Mouse (Mus musculus): ENCODE data around the gene Ssu2. TPM values are rescaled to one million over a fixed set of nuclear protein-coding genes. Genes with fewer than 3 reads are reported as not detected.

The Ssu2 gene
- total and polyA plus RNA-seq, 3 experiments, result 1.2 to 5.5 (median 1.4) TPM

DNA sequence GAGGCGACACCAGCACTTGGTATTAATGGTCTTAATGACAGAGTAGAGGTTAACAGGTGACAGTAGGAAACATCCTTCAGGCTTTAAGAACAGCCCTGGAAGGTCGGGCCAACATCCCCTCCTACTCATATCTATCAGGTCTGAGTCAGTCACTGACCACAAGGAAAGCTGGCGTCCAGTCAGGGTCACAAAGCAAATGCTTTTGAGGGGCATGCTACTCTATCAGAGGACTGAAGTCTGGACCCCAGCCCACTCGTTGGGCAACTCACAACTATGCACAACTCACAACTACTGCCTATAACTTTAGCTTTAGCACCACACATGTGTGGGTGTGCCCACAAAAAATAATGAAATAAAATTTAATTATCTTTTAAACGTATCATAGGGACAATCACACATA, 16.3 kb upstream of the Ssu2 start:
- H3K4me3 ChIP-seq, result no peak overlapping the region
- TF ChIP-seq POLR2A (IDR thresholded peaks at IDR 0.05; ENCODE audit: insufficient read depth, low read depth, low read length) (no peak), CTCF (IDR thresholded peaks at IDR 0.05) (no peak), EP300 (IDR thresholded peaks at IDR 0.05; ENCODE audit: insufficient read depth, low read depth, low read length) (no peak)
- H3K9ac ChIP-seq (ENCODE audit: low read depth, low read length), result no peak overlapping the region
- DNase-seq, result no peak
- H3K27me3 ChIP-seq (ENCODE audit: control insufficient read depth, insufficient read depth, low read length), result no peaks in the 10 kb centered on the region
- H3K79me2 ChIP-seq (replicated peaks; ENCODE audit: control insufficient read depth, insufficient read depth, low read length), result no peaks in the 10 kb centered on the region
- WGBS, result 85% methylated on average over 5 of the region's 5 CpGs
- H3K27ac ChIP-seq, result no peak overlapping the region
- peaks cover 2% of the 10 kb centered on the region; the same call in 1 of the 2 replicates for H3K36me3 ChIP-seq (ENCODE audit: control insufficient read depth, insufficient read depth, low read length)
- intact Hi-C loops (cut with DNase I), result loop anchor here (2.0 to 5.0 kb wide), 2 partner anchors 55 to 132 kb away; partner anchors contain the start of genes Cav3 and Lmcd1
- H3K4me1 ChIP-seq (ENCODE audit: control insufficient read depth, insufficient read depth, low read length), result peaks cover 17% of the 10 kb centered on the region

- intact Hi-C loops (cut with DNase I), result loop anchor here (1.0 to 5.0 kb wide), 2 partner anchors 28 to 130 kb away; partner anchors contain the start of gene Lmcd1
- Histone ChIP-seq H3K27ac (peak overlapping the region; percentile 97), H3K4me3 (no peak overlapping the region), H3K27me3 (ENCODE audit: control insufficient read depth, insufficient read depth, low read length) (no peaks in the 10 kb centered on the region), H3K9ac (ENCODE audit: low read depth, low read length) (peak overlapping the region; percentile 14; the same call in 1 of the 2 replicates), H3K36me3 (ENCODE audit: control insufficient read depth, insufficient read depth, low read length) (peaks cover 2% of the 10 kb centered on the region; the same call in 1 of the 2 replicates), H3K79me2 (replicated peaks; ENCODE audit: control insufficient read depth, insufficient read depth, low read length) (no peaks in the 10 kb centered on the region), H3K4me1 (ENCODE audit: control insufficient read depth, insufficient read depth, low read length) (peaks cover 17% of the 10 kb centered on the region)
- TF ChIP-seq EP300 (IDR thresholded peaks at IDR 0.05; ENCODE audit: insufficient read depth, low read depth, low read length) (peak; percentile 73), CTCF (IDR thresholded peaks at IDR 0.05) (no peak), POLR2A (IDR thresholded peaks at IDR 0.05; ENCODE audit: insufficient read depth, low read depth, low read length) (peak; percentile 61; the same call in 1 of the 2 replicates)
- peak; percentile 91 to 96 for DNase-seq
- 9% methylated on average over 12 of the region's 12 CpGs for WGBS
Measured at GRCm38 (mm10) chr6:112401953-112402683, 14.3 kb upstream of the Ssu2 start.

DNA sequence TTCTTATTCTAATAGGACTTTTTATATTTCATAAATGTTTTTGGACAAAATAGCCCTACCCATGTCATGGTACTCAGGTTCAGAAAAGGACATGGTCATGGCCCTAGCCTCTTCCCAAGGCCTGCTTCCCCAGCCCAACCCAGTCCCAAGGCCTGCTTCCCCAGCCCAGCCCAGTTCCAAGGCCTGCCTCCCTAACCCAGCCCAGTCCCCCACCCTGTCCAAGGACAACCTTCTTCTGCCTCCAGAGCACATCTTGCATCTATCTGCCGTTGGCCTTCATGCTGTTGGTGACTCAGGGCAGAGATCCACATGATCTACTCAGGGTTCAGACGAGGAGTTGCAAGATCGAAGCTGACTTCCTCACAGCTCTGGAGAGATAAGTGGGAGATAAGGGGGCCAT, 9.5 kb upstream of the Ssu2 start:
- Histone ChIP-seq H3K36me3 (ENCODE audit: control insufficient read depth, insufficient read depth, low read length) (peaks cover 2% of the 10 kb centered on the region; the same call in 1 of the 2 replicates), H3K9ac (ENCODE audit: low read depth, low read length) (no peak overlapping the region), H3K4me3 (no peak overlapping the region), H3K27ac (no peak overlapping the region), H3K27me3 (ENCODE audit: control insufficient read depth, insufficient read depth, low read length) (no peaks in the 10 kb centered on the region), H3K79me2 (replicated peaks; ENCODE audit: control insufficient read depth, insufficient read depth, low read length) (no peaks in the 10 kb centered on the region), H3K4me1 (ENCODE audit: control insufficient read depth, insufficient read depth, low read length) (peaks cover 11% of the 10 kb centered on the region)
- 29% methylated on average over 3 of the region's 3 CpGs for WGBS
- intact Hi-C loops (cut with DNase I), result no loop called here
- no peak for TF ChIP-seq CTCF (IDR thresholded peaks at IDR 0.05)
- TF ChIP-seq EP300 (IDR thresholded peaks at IDR 0.05; ENCODE audit: insufficient read depth, low read depth, low read length), result no peak
- TF ChIP-seq POLR2A (IDR thresholded peaks at IDR 0.05; ENCODE audit: insufficient read depth, low read depth, low read length), result no peak
- peak in 1 of 2 experiments; percentile 17 for DNase-seq

GRCm38 (mm10) chr6:112396352-112396751, 8.5 kb upstream of the Ssu2 start:
- intact Hi-C loops (cut with DNase I), result no loop called here
- no peak for TF ChIP-seq EP300 (IDR thresholded peaks at IDR 0.05; ENCODE audit: insufficient read depth, low read depth, low read length)
- TF ChIP-seq POLR2A (IDR thresholded peaks at IDR 0.05; ENCODE audit: insufficient read depth, low read depth, low read length), result no peak
- Histone ChIP-seq H3K36me3 (ENCODE audit: control insufficient read depth, insufficient read depth, low read length) (peaks cover 2% of the 10 kb centered on the region; the same call in 1 of the 2 replicates), H3K79me2 (replicated peaks; ENCODE audit: control insufficient read depth, insufficient read depth, low read length) (no peaks in the 10 kb centered on the region), H3K27ac (no peak overlapping the region), H3K4me3 (no peak overlapping the region), H3K4me1 (ENCODE audit: control insufficient read depth, insufficient read depth, low read length) (peaks cover 6% of the 10 kb centered on the region), H3K9ac (ENCODE audit: low read depth, low read length) (no peak overlapping the region), H3K27me3 (ENCODE audit: control insufficient read depth, insufficient read depth, low read length) (no peaks in the 10 kb centered on the region)
- DNase-seq, result peak in 1 of 2 experiments; percentile 12
- WGBS, result 77% methylated on average over 3 of the region's 3 CpGs

DNA sequence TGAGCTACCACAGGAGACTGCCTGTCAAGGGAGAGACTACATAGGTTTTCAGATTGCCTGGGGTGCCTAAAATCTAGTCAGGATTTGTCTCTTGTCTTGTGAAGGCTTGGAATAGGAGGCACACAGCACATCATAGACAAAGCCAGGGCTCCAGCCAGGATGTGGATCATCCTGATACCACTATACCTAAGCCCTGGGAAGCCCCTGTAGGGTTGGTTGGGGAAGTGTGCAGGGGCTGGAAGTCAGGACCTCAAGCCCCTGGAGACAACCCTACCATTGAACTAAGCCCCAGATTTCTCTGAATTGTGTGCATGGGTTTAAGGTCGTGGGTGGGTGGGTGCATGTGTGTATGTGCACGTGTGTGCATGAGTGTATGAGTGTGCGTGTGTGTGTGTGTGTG, 562 bp upstream of the Ssu2 start:
- no peak for DNase-seq
- Histone ChIP-seq H3K79me2 (replicated peaks; ENCODE audit: control insufficient read depth, insufficient read depth, low read length) (no peaks in the 10 kb centered on the region), H3K36me3 (ENCODE audit: control insufficient read depth, insufficient read depth, low read length) (no peaks in the 10 kb centered on the region), H3K4me1 (ENCODE audit: control insufficient read depth, insufficient read depth, low read length) (peaks cover 3% of the 10 kb centered on the region), H3K27ac (peak overlapping the region; percentile 47), H3K4me3 (no peak overlapping the region), H3K27me3 (ENCODE audit: control insufficient read depth, insufficient read depth, low read length) (no peaks in the 10 kb centered on the region), H3K9ac (ENCODE audit: low read depth, low read length) (no peak overlapping the region)
- intact Hi-C loops (cut with DNase I), result no loop called here
- TF ChIP-seq CTCF (IDR thresholded peaks at IDR 0.05) (no peak), POLR2A (IDR thresholded peaks at IDR 0.05; ENCODE audit: insufficient read depth, low read depth, low read length) (no peak), EP300 (IDR thresholded peaks at IDR 0.05; ENCODE audit: insufficient read depth, low read depth, low read length) (no peak)
- 78% methylated on average over 3 of the region's 3 CpGs for WGBS

DNA sequence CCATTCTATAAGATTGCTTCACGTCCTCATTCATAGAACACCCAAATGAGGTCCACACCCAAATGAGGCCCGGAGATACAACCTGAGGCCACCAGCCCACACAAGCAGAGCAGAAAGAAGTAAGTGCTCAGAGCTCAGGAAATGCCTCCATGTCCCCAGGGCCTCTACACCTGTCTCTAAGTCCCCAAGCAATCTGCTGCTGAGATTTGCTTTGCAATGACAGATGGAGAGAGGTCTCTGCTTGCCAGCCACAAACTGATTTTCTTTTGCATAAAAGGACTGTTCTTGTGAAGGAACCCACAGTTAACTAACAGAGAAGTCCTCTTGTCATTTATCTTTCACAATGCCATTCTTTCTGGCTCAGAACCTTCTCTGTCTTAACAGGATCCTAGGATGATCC, 1.6 kb downstream of the Ssu2 start:
- peak overlapping the region; percentile 11; the same call in 1 of the 2 replicates for H3K27ac ChIP-seq
- no peaks in the 10 kb centered on the region for H3K79me2 ChIP-seq (replicated peaks; ENCODE audit: control insufficient read depth, insufficient read depth, low read length)
- H3K4me1 ChIP-seq (ENCODE audit: control insufficient read depth, insufficient read depth, low read length), result peaks cover 3% of the 10 kb centered on the region
- no peak overlapping the region for H3K4me3 ChIP-seq
- H3K36me3 ChIP-seq (ENCODE audit: control insufficient read depth, insufficient read depth, low read length), result no peaks in the 10 kb centered on the region
- no peak overlapping the region; the same call in 1 of the 2 replicates for H3K9ac ChIP-seq (ENCODE audit: low read depth, low read length)
- no peak for TF ChIP-seq EP300 (IDR thresholded peaks at IDR 0.05; ENCODE audit: insufficient read depth, low read depth, low read length)
- no peak for TF ChIP-seq POLR2A (IDR thresholded peaks at IDR 0.05; ENCODE audit: insufficient read depth, low read depth, low read length)
- TF ChIP-seq CTCF (IDR thresholded peaks at IDR 0.05), result no peak
- DNase-seq, result no peak
- H3K27me3 ChIP-seq (ENCODE audit: control insufficient read depth, insufficient read depth, low read length), result no peaks in the 10 kb centered on the region
- 49% methylated on average over 2 of the region's 2 CpGs for WGBS
- intact Hi-C loops (cut with DNase I), result no loop called here
